Mouse (Mus musculus) stomach, embryonic 15.5 days (tissue): ENCODE measurements at regions not wholly inside any gene's neighbourhood (a gene's known extent, or its start where the extent isn't known, plus 50 kb on each side); places are given as distances from the start of the nearest gene placed in this dataset.
A peak's percentile ranks its signal among the peaks of the same experiment; 100 is the strongest.
"Not testable (repeated sequence)": the region's sequence is repeated elsewhere in the genome, so short reads cannot be mapped to it uniquely, and the experiment has no call there.

Source experiments
- ATAC-seq: fragments of 200-750 bp; cut with Nextera tagmentation; 2 replicates; pipeline ENCODE4 v1.8.0; 2017; ENCODE audit warnings: low read depth, moderate number of reproducible peaks, moderate TSS enrichment; ENCODE audit not compliant: insufficient read depth, low FRiP score
- H3K27ac ChIP-seq: fragments of 300-500 bp; sonication (generic); 2 replicates; pipeline ENCODE4 v1.5.1; 2015; ENCODE audit warnings: mild to moderate bottlenecking, inconsistent platforms
- H3K27me3 ChIP-seq: fragments of 300-500 bp; sonication (generic); replicated peaks from 2 replicates; pipeline ENCODE4 v1.6.1; 2015; ENCODE audit warnings: inconsistent platforms
- H3K36me3 ChIP-seq: fragments of 300-500 bp; sonication (generic); 2 replicates; pipeline ENCODE4 v1.6.1; 2015; ENCODE audit warnings: inconsistent platforms
- H3K4me1 ChIP-seq: fragments of 300-500 bp; sonication (generic); 2 replicates; pipeline ENCODE4 v1.6.1; 2015; ENCODE audit warnings: inconsistent platforms
- H3K4me2 ChIP-seq: fragments of 300-500 bp; sonication (generic); 2 replicates; pipeline ENCODE4 v1.6.1; 2015; ENCODE audit warnings: mild to moderate bottlenecking, inconsistent platforms
- H3K4me3 ChIP-seq: fragments of 300-500 bp; sonication (generic); replicated peaks from 2 replicates; pipeline ENCODE4 v1.5.1; 2015; ENCODE audit warnings: inconsistent platforms
- H3K9ac ChIP-seq: fragments of 300-500 bp; sonication (generic); 2 replicates; pipeline ENCODE4 v1.6.1; 2015; ENCODE audit warnings: inconsistent platforms
- H3K9me3 ChIP-seq: fragments of 300-500 bp; sonication (generic); 2 replicates; pipeline ENCODE4 v1.6.1; 2016; ENCODE audit warnings: inconsistent platforms
- WGBS: fragments of 180-500 bp; shearing (Covaris S2); methylation state at CpG from one replicate; pipeline ENCODE4 v1.1.7; 2015; 5-methylcytosine and 5-hydroxymethylcytosine counted together

- H3K9ac ChIP-seq = no peak overlapping the region
- H3K27ac ChIP-seq = peak overlapping the region; percentile 6; the same call in 1 of the 2 replicates
- H3K4me2 ChIP-seq = no peak overlapping the region
- H3K4me3 ChIP-seq = no peak overlapping the region
- H3K4me1 ChIP-seq = no peaks in the 10 kb centered on the region
- no peaks in the 10 kb centered on the region for H3K9me3 ChIP-seq
- ATAC-seq = peak; percentile 35; the same call in 1 of the 2 replicates
- H3K36me3 ChIP-seq = no peaks in the 10 kb centered on the region
- no peaks in the 10 kb centered on the region for H3K27me3 ChIP-seq
- WGBS = 46% methylated on average over 8 of the region's 8 CpGs
Observed at GRCm38 (mm10) chr8:103738330-103738729, 363.1 kb upstream of the Cdh5 start.

GRCm38 (mm10) chr8:103741395-103741794 lies 360.0 kb upstream of the Cdh5 start:
- no peaks in the 10 kb centered on the region for H3K4me1 ChIP-seq
- no peaks in the 10 kb centered on the region for H3K27me3 ChIP-seq
- no peaks in the 10 kb centered on the region for H3K9me3 ChIP-seq
- H3K27ac ChIP-seq = no peak overlapping the region
- WGBS = 48% methylated on average over 8 of the region's 8 CpGs
- no peak overlapping the region for H3K4me2 ChIP-seq
- H3K36me3 ChIP-seq = no peaks in the 10 kb centered on the region
- no peak overlapping the region for H3K4me3 ChIP-seq
- H3K9ac ChIP-seq = no peak overlapping the region
- ATAC-seq = no peak

- no peak overlapping the region for H3K4me2 ChIP-seq
- H3K4me3 ChIP-seq = no peak overlapping the region
- WGBS = 57% methylated on average over 4 of the region's 4 CpGs
- H3K9me3 ChIP-seq = no peaks in the 10 kb centered on the region
- no peak overlapping the region for H3K9ac ChIP-seq
- no peaks in the 10 kb centered on the region for H3K4me1 ChIP-seq
- no peak for ATAC-seq
- no peaks in the 10 kb centered on the region for H3K36me3 ChIP-seq
- H3K27me3 ChIP-seq = no peaks in the 10 kb centered on the region
- no peak overlapping the region for H3K27ac ChIP-seq
Observed at GRCm38 (mm10) chr8:103748734-103749133, 352.7 kb upstream of the Cdh5 start.

GRCm38 (mm10) chr8:103750278-103751097 lies 350.9 kb upstream of the Cdh5 start:
- no peak overlapping the region for H3K27ac ChIP-seq
- no peaks in the 10 kb centered on the region for H3K9me3 ChIP-seq
- no peak overlapping the region for H3K9ac ChIP-seq
- no peak for ATAC-seq
- H3K27me3 ChIP-seq = no peaks in the 10 kb centered on the region
- no peaks in the 10 kb centered on the region for H3K4me1 ChIP-seq
- no peak overlapping the region for H3K4me3 ChIP-seq
- 69% methylated on average over 12 of the region's 12 CpGs for WGBS
- H3K36me3 ChIP-seq = no peaks in the 10 kb centered on the region
- no peak overlapping the region for H3K4me2 ChIP-seq

GRCm38 (mm10) chr8:103751161-103751560 lies 350.3 kb upstream of the Cdh5 start:
- ATAC-seq = no peak
- H3K36me3 ChIP-seq = no peaks in the 10 kb centered on the region
- H3K4me1 ChIP-seq = no peaks in the 10 kb centered on the region
- H3K4me3 ChIP-seq = no peak overlapping the region
- H3K27me3 ChIP-seq = no peaks in the 10 kb centered on the region
- no peak overlapping the region for H3K9ac ChIP-seq
- no peaks in the 10 kb centered on the region for H3K9me3 ChIP-seq
- 58% methylated on average over 2 of the region's 2 CpGs for WGBS
- no peak overlapping the region for H3K27ac ChIP-seq
- H3K4me2 ChIP-seq = no peak overlapping the region

- Histone ChIP-seq H3K9ac (no peak overlapping the region), H3K27me3 (no peaks in the 10 kb centered on the region), H3K27ac (no peak overlapping the region), H3K9me3 (no peaks in the 10 kb centered on the region), H3K4me2 (no peak overlapping the region), H3K4me1 (no peaks in the 10 kb centered on the region), H3K4me3 (no peak overlapping the region), H3K36me3 (no peaks in the 10 kb centered on the region)
- 59% methylated on average over 1 of the region's 1 CpGs for WGBS
- ATAC-seq = no peak
Observed at GRCm38 (mm10) chr8:103763821-103764220, 337.6 kb upstream of the Cdh5 start.

GRCm38 (mm10) chr8:103779658-103780057 lies 321.8 kb upstream of the Cdh5 start:
- Histone ChIP-seq H3K4me1 (no peaks in the 10 kb centered on the region), H3K27ac (no peak overlapping the region), H3K36me3 (no peaks in the 10 kb centered on the region), H3K27me3 (no peaks in the 10 kb centered on the region), H3K9me3 (no peaks in the 10 kb centered on the region), H3K9ac (no peak overlapping the region), H3K4me3 (no peak overlapping the region), H3K4me2 (no peak overlapping the region)
- no peak for ATAC-seq
- 85% methylated on average over 6 of the region's 6 CpGs for WGBS

- no peaks in the 10 kb centered on the region for H3K36me3 ChIP-seq
- no peaks in the 10 kb centered on the region for H3K4me1 ChIP-seq
- no peak overlapping the region for H3K4me2 ChIP-seq
- no peaks in the 10 kb centered on the region for H3K27me3 ChIP-seq
- WGBS = 71% methylated on average over 3 of the region's 3 CpGs
- H3K27ac ChIP-seq = 0 out of 2 replicates have a peak overlapping the region, but pooled peaks have one; percentile 37
- no peak overlapping the region for H3K9ac ChIP-seq
- 0 out of 2 replicates have a peak, but pooled peaks have one; percentile 7 for ATAC-seq
- no peak overlapping the region for H3K4me3 ChIP-seq
- H3K9me3 ChIP-seq = no peaks in the 10 kb centered on the region
Observed at GRCm38 (mm10) chr8:103788308-103788707, 313.1 kb upstream of the Cdh5 start.

GRCm38 (mm10) chr8:103793331-103793730 lies 308.1 kb upstream of the Cdh5 start:
- Histone ChIP-seq H3K9me3 (no peaks in the 10 kb centered on the region), H3K27me3 (no peaks in the 10 kb centered on the region), H3K4me1 (no peaks in the 10 kb centered on the region), H3K9ac (no peak overlapping the region), H3K27ac (no peak overlapping the region), H3K4me3 (no peak overlapping the region), H3K36me3 (no peaks in the 10 kb centered on the region), H3K4me2 (no peak overlapping the region)
- ATAC-seq = no peak
- WGBS = 84% methylated on average over 1 of the region's 1 CpGs

- not testable (repeated sequence) for H3K4me2 ChIP-seq, H3K9ac ChIP-seq, H3K27ac ChIP-seq, H3K9me3 ChIP-seq, H3K27me3 ChIP-seq, ATAC-seq, H3K4me3 ChIP-seq, H3K4me1 ChIP-seq, H3K36me3 ChIP-seq
- WGBS = 82% methylated on average over 2 of the region's 2 CpGs
Observed at GRCm38 (mm10) chr8:103798630-103799029, 302.8 kb upstream of the Cdh5 start.

- no peak for ATAC-seq
- 58% methylated on average over 5 of the region's 5 CpGs for WGBS
- H3K27ac ChIP-seq = peak overlapping the region; percentile 69; the same call in 1 of the 2 replicates
Observed at GRCm38 (mm10) chr8:103808171-103808570, 293.3 kb upstream of the Cdh5 start.

GRCm38 (mm10) chr8:103808580-103808979 lies 292.8 kb upstream of the Cdh5 start:
- H3K9me3 ChIP-seq = no peaks in the 10 kb centered on the region
- H3K4me2 ChIP-seq = no peak overlapping the region
- peak; percentile 65; the same call in 1 of the 2 replicates for ATAC-seq
- H3K36me3 ChIP-seq = no peaks in the 10 kb centered on the region
- peaks cover 5% of the 10 kb centered on the region; the same call in 1 of the 2 replicates for H3K4me1 ChIP-seq
- H3K4me3 ChIP-seq = no peak overlapping the region
- 0 out of 2 replicates have a peak overlapping the region, but pooled peaks have one; percentile 9 for H3K9ac ChIP-seq
- H3K27me3 ChIP-seq = no peaks in the 10 kb centered on the region
- WGBS = 42% methylated on average over 8 of the region's 8 CpGs
- H3K27ac ChIP-seq = peak overlapping the region; percentile 69; the same call in 1 of the 2 replicates

More at GRCm38 (mm10) chr8:103808171-103808570, 293.3 kb upstream of the Cdh5 start:
- no peak overlapping the region for H3K4me2 ChIP-seq
- peaks cover 5% of the 10 kb centered on the region; the same call in 1 of the 2 replicates for H3K4me1 ChIP-seq
- H3K27me3 ChIP-seq = no peaks in the 10 kb centered on the region
- H3K9me3 ChIP-seq = no peaks in the 10 kb centered on the region
- H3K36me3 ChIP-seq = no peaks in the 10 kb centered on the region
- H3K4me3 ChIP-seq = no peak overlapping the region
- no peak overlapping the region for H3K9ac ChIP-seq
